Mouse (Mus musculus): ENCODE measurements at regions not wholly inside any gene's neighbourhood (a gene's known extent, or its start where the extent isn't known, plus 50 kb on each side); places are given as distances from the start of the nearest gene placed in this dataset.

GRCm38 (mm10) chr1:185695394-185695793 lies 240.7 kb downstream of the Slc30a10 start:
- Histone ChIP-seq H3K4me1 (ENCODE audit: control insufficient read depth, insufficient read depth, low read length) (no peaks in the 10 kb centered on the region), H3K36me3 (ENCODE audit: control insufficient read depth, insufficient read depth, low read length) (no peaks in the 10 kb centered on the region), H3K27me3 (replicated peaks; ENCODE audit: control insufficient read depth, insufficient read depth, low read length) (no peaks in the 10 kb centered on the region), H3K4me3 (ENCODE audit: insufficient read depth, low read depth, low read length) (no peak overlapping the region), H3K27ac (ENCODE audit: insufficient read depth, low read depth, low read length) (no peak overlapping the region)
- 82% methylated on average over 2 of the region's 2 CpGs for WGBS
- TF ChIP-seq CTCF (conservative IDR thresholded peaks at IDR 0.05; ENCODE audit: insufficient read depth, insufficient read length, low read depth, low read length) (no peak), POLR2A (IDR thresholded peaks at IDR 0.05; ENCODE audit: low read depth, low read length) (no peak)
- DNase-seq: no peak

GRCm38 (mm10) chr1:185699758-185700157 lies 245.1 kb downstream of the Slc30a10 start:
- no peak overlapping the region for H3K27ac ChIP-seq (ENCODE audit: insufficient read depth, low read depth, low read length)
- no peak overlapping the region for H3K4me3 ChIP-seq (ENCODE audit: insufficient read depth, low read depth, low read length)
- TF ChIP-seq POLR2A (IDR thresholded peaks at IDR 0.05; ENCODE audit: low read depth, low read length): no peak
- DNase-seq: no peak
- H3K36me3 ChIP-seq (ENCODE audit: control insufficient read depth, insufficient read depth, low read length): no peaks in the 10 kb centered on the region
- H3K4me1 ChIP-seq (ENCODE audit: control insufficient read depth, insufficient read depth, low read length): no peaks in the 10 kb centered on the region
- H3K27me3 ChIP-seq (replicated peaks; ENCODE audit: control insufficient read depth, insufficient read depth, low read length): no peaks in the 10 kb centered on the region; the same call in 1 of the 2 replicates
- 68% methylated on average over 6 of the region's 6 CpGs for WGBS

- Histone ChIP-seq H3K4me3 (ENCODE audit: insufficient read depth, low read depth, low read length) (no peak overlapping the region), H3K27ac (ENCODE audit: insufficient read depth, low read depth, low read length) (no peak overlapping the region), H3K36me3 (ENCODE audit: control insufficient read depth, insufficient read depth, low read length) (no peaks in the 10 kb centered on the region), H3K4me1 (ENCODE audit: control insufficient read depth, insufficient read depth, low read length) (no peaks in the 10 kb centered on the region), H3K27me3 (replicated peaks; ENCODE audit: control insufficient read depth, insufficient read depth, low read length) (no peaks in the 10 kb centered on the region)
- 89% methylated on average over 2 of the region's 2 CpGs for WGBS
- TF ChIP-seq POLR2A (IDR thresholded peaks at IDR 0.05; ENCODE audit: low read depth, low read length): no peak
- no peak for TF ChIP-seq CTCF (conservative IDR thresholded peaks at IDR 0.05; ENCODE audit: insufficient read depth, insufficient read length, low read depth, low read length)
- no peak for DNase-seq
Observed at GRCm38 (mm10) chr1:185726324-185726723, 271.7 kb downstream of the Slc30a10 start.

DNA sequence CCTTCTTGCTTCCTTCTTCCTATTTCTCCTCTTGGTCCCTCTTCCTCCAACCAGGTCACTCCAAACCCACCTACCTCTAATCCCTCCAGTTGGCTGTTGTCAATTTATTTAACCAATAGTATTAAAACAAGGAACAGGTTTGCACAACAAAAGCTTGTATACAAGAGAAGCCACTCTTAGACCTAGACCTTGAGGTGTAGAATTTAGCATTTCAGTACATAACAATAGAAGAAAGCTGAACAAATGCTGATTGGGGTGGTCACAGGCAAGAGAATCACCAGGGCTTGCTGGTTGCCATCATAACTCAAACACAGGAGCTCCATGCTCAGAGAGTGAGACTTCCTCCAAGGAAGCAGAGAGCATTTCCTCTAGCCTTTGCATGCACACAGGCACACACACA lies 272.2 kb downstream of the Slc30a10 start:
- Histone ChIP-seq H3K27me3 (replicated peaks; ENCODE audit: control insufficient read depth, insufficient read depth, low read length) (no peaks in the 10 kb centered on the region), H3K27ac (ENCODE audit: insufficient read depth, low read depth, low read length) (no peak overlapping the region), H3K4me3 (ENCODE audit: insufficient read depth, low read depth, low read length) (no peak overlapping the region), H3K36me3 (ENCODE audit: control insufficient read depth, insufficient read depth, low read length) (no peaks in the 10 kb centered on the region), H3K4me1 (ENCODE audit: control insufficient read depth, insufficient read depth, low read length) (no peaks in the 10 kb centered on the region)
- DNase-seq: no peak
- TF ChIP-seq CTCF (conservative IDR thresholded peaks at IDR 0.05; ENCODE audit: insufficient read depth, insufficient read length, low read depth, low read length) (no peak), POLR2A (IDR thresholded peaks at IDR 0.05; ENCODE audit: low read depth, low read length) (no peak)

GRCm38 (mm10) chr1:185727749-185728148 lies 273.1 kb downstream of the Slc30a10 start:
- TF ChIP-seq CTCF (conservative IDR thresholded peaks at IDR 0.05; ENCODE audit: insufficient read depth, insufficient read length, low read depth, low read length): no peak
- no peak for TF ChIP-seq POLR2A (IDR thresholded peaks at IDR 0.05; ENCODE audit: low read depth, low read length)
- WGBS: 84% methylated on average over 4 of the region's 4 CpGs
- Histone ChIP-seq H3K27me3 (replicated peaks; ENCODE audit: control insufficient read depth, insufficient read depth, low read length) (no peaks in the 10 kb centered on the region), H3K4me3 (ENCODE audit: insufficient read depth, low read depth, low read length) (no peak overlapping the region), H3K4me1 (ENCODE audit: control insufficient read depth, insufficient read depth, low read length) (no peaks in the 10 kb centered on the region), H3K36me3 (ENCODE audit: control insufficient read depth, insufficient read depth, low read length) (no peaks in the 10 kb centered on the region), H3K27ac (ENCODE audit: insufficient read depth, low read depth, low read length) (no peak overlapping the region)
- DNase-seq: no peak

GRCm38 (mm10) chr1:185728406-185728805 lies 273.8 kb downstream of the Slc30a10 start:
- WGBS: 70% methylated on average over 3 of the region's 3 CpGs
- DNase-seq: no peak

GRCm38 (mm10) chr1:185731062-185731461 lies 276.4 kb downstream of the Slc30a10 start:
- DNase-seq: no peak
- TF ChIP-seq CTCF (conservative IDR thresholded peaks at IDR 0.05; ENCODE audit: insufficient read depth, insufficient read length, low read depth, low read length) (no peak), POLR2A (IDR thresholded peaks at IDR 0.05; ENCODE audit: low read depth, low read length) (no peak)
- Histone ChIP-seq H3K4me3 (ENCODE audit: insufficient read depth, low read depth, low read length) (no peak overlapping the region), H3K36me3 (ENCODE audit: control insufficient read depth, insufficient read depth, low read length) (no peaks in the 10 kb centered on the region), H3K27me3 (replicated peaks; ENCODE audit: control insufficient read depth, insufficient read depth, low read length) (no peaks in the 10 kb centered on the region), H3K4me1 (ENCODE audit: control insufficient read depth, insufficient read depth, low read length) (no peaks in the 10 kb centered on the region), H3K27ac (ENCODE audit: insufficient read depth, low read depth, low read length) (no peak overlapping the region)
- 38% methylated on average over 9 of the region's 9 CpGs for WGBS

More at GRCm38 (mm10) chr1:185728406-185728805, 273.8 kb downstream of the Slc30a10 start:
- no peaks in the 10 kb centered on the region for H3K27me3 ChIP-seq (replicated peaks; ENCODE audit: control insufficient read depth, insufficient read depth, low read length)
- H3K36me3 ChIP-seq (ENCODE audit: control insufficient read depth, insufficient read depth, low read length): no peaks in the 10 kb centered on the region
- H3K4me3 ChIP-seq (ENCODE audit: insufficient read depth, low read depth, low read length): no peak overlapping the region
- TF ChIP-seq POLR2A (IDR thresholded peaks at IDR 0.05; ENCODE audit: low read depth, low read length) (no peak), CTCF (conservative IDR thresholded peaks at IDR 0.05; ENCODE audit: insufficient read depth, insufficient read length, low read depth, low read length) (no peak)
- H3K27ac ChIP-seq (ENCODE audit: insufficient read depth, low read depth, low read length): no peak overlapping the region
- H3K4me1 ChIP-seq (ENCODE audit: control insufficient read depth, insufficient read depth, low read length): no peaks in the 10 kb centered on the region

- Histone ChIP-seq H3K27me3 (replicated peaks; ENCODE audit: control insufficient read depth, insufficient read depth, low read length) (no peaks in the 10 kb centered on the region), H3K36me3 (ENCODE audit: control insufficient read depth, insufficient read depth, low read length) (no peaks in the 10 kb centered on the region), H3K4me1 (ENCODE audit: control insufficient read depth, insufficient read depth, low read length) (no peaks in the 10 kb centered on the region), H3K27ac (ENCODE audit: insufficient read depth, low read depth, low read length) (no peak overlapping the region), H3K4me3 (ENCODE audit: insufficient read depth, low read depth, low read length) (no peak overlapping the region)
- DNase-seq: no peak
- TF ChIP-seq POLR2A (IDR thresholded peaks at IDR 0.05; ENCODE audit: low read depth, low read length): no peak
- TF ChIP-seq CTCF (conservative IDR thresholded peaks at IDR 0.05; ENCODE audit: insufficient read depth, insufficient read length, low read depth, low read length): no peak
- 65% methylated on average over 2 of the region's 2 CpGs for WGBS
Observed at GRCm38 (mm10) chr1:185736773-185737172, 282.1 kb downstream of the Slc30a10 start.

Data from kidney, adult 2 months (tissue).